Mouse (Mus musculus): Measurements from ENCODE around the gene Ankdd1b.

Ankdd1b gene

GRCm38 (mm10) chr13:96470957-96471356 is at the start of gene Ankdd1b:
Ankdd1b (minus strand) TSS chr13:96471198.
- DNase-seq (ENCODE audit: low spot score in 2 of 2), result no peak

DNA sequence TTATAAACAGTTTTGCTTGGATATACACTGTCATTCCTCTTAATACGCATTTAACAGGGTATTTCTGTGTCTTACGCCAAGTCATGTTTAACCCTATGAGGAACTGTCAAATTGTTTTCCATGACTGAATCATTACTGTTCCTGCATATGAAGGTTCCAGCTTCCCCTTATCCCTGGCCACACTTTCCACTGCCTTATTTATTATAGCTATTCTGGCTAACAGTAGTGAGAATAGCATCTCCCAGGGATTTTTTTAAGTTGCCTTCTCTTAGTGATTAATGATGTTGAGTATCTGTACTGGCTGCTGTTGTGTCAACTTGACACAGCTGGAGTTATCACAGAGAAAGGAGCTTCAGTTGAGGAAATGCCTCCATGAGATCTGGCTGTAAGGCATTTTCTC is 46.3 kb upstream of the Ankdd1b start:
- DNase-seq (ENCODE audit: low spot score in 2 of 2), result no peak

DNA sequence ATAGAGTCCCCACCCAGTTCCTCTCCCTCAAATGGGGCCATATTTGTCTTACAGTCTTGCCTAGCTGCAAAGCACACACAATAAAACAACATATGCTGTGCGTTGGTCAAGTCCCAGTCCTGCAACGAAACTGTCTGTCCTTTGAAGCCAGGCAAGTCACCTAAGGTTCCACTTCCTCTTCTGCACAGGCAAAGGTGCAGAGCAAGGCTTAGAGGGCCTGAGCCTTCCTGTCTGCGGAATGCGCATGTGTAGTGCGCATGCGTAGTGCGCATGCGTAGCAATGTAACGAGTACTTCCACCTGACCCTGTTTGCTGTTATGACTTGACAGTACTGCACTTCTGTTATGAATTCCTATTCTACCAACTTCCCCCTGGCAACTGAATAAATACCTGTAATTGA is 45.3 kb upstream of the Ankdd1b start:
- no peak for DNase-seq (ENCODE audit: low spot score in 2 of 2)

DNA sequence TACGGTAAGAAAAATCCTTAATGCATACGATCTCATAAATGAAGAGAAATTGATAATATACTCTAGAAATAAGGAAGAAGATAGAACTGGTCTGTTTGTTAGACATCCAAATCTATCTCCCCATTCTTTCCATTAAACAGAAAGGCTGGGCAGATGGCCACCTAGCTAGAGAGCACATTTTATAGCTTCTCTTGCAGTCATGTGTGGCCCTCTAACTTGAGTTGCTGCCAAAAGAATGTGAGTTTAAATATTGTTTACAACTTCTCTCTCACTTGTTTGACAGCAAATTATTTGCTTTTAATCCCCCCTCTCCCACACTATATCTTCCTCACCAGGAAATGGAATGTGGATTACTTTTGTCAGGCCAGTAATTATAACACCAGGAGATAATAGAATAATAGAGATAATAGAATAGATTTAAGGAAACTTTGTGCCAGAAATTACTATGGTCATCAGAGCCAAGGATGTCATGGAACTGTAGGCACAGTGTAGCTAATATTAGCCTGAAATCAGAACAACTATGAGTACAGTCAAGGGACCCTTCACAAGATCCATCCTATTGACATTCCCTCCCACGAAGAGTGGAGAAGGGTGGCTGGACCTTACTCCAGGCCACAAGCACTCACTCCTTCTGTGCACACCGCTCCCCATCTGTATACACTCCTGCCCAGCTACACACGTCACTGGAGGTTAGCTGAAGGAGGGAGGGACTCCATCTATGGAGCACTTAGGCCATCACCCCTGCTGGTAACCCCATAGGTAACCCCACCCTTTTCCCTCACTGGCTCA is 43.4 kb upstream of the Ankdd1b start:
- DNase-seq (ENCODE audit: low spot score in 2 of 2), result no peak

GRCm38 (mm10) chr13:96511893-96512292 is 40.9 kb upstream of the Ankdd1b start:
- no peak for DNase-seq (ENCODE audit: low spot score in 2 of 2)

DNA sequence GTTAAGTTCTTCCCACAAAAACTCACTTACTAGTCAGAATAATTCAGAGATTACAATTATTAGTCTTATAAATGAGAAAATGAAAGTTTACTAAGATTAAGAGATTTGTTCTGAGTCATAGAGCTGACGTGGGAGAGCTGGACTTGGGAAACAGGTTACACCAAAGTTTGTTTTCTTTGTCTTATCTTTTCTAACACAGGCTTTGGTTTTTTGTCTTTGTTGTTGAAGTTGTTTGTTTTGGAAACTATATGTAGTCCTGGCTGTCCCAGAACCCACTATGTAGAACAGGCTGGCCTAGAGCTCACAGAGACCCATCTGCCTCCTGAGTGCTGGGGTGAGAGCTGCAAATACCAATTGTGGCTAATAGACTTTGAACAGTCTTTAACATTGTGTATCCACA is 40.3 kb upstream of the Ankdd1b start:
- no peak for DNase-seq (ENCODE audit: low spot score in 2 of 2)

DNA sequence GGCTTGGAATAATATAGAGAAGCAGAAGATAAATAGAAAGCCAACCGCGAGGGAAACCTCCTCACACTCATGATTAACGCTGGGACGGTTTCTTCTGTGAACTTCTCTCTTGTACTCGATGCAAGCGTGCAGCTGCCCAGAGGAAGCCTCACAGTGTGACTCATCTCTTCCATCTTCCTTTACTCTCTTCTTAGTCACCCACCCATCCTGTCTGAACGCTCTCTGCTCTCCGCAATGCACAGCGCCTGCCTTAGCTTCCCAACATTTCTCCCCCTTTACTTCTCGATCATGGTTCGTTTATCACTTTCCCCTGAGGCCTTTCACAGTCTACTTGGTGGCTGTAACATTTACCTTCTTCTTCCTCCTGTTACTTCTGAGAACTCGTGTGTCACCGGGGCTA is 39.6 kb upstream of the Ankdd1b start:
- no peak for DNase-seq (ENCODE audit: low spot score in 2 of 2)

DNA sequence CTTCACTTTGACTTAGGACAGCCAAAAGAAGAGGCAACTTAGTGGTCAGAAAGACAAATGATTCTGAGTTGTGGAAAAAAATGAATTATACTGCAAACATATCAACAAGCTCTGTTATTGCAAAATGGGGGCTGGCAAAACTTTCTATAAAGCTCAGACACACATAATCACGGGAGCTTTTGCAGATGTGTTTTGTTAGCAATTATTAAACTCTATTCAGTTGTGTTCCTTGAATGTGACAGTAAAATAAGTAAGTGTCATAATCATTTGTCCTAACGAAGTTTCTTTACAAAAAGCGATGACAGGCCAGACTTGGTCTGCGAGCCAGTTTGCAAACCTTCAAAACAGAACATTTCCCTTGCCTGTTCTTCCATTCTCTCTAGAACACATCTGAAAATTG is 36.5 kb upstream of the Ankdd1b start:
- DNase-seq (ENCODE audit: low spot score in 2 of 2), result no peak

- DNase-seq (ENCODE audit: low spot score in 2 of 2), result no peak
Measured at GRCm38 (mm10) chr13:96506313-96506712, 35.3 kb upstream of the Ankdd1b start.

DNA sequence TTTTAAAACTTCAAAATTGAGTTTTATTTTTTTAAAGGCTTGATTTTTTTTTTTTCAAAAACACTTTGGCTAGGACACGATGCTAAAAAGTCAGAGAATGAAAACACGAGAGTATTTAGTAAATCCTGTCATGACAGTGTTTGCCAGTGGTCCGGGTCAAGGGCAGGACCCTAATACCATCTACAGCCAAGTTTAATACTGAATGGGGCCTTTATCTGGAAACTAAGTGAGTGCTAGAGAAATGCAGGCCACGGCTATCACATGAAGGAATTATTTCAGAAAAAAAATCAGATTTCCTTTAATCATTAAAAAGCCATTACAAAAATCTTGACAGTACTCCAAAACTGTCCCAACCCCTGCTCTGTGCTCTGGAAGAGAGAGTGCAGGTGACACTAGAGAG is 34.7 kb upstream of the Ankdd1b start:
- no peak for DNase-seq (ENCODE audit: low spot score in 2 of 2)

DNA sequence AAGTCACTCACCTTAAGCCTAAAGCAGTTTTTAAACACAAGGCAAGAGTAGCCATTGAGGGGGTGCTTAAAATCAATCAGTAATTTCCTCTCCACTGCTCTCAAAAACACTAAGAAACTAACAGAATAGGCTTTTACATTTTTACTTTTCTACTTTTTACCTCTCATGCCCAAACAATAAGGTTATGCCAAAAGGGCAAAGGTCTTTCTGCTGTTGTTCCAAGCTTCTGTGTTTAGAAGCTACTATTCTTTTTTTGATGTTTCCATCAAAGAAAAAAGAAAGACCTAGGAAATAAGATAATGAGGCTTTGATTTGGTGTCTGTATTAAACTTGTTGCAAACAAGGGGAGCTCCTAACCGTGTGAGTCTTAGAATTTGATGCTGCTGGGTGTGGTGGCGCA is 28.9 kb upstream of the Ankdd1b start:
- DNase-seq (ENCODE audit: low spot score in 2 of 2), result no peak

GRCm38 (mm10) chr13:96496630-96497029 is 25.6 kb upstream of the Ankdd1b start:
- no peak for DNase-seq (ENCODE audit: low spot score in 2 of 2)

DNA sequence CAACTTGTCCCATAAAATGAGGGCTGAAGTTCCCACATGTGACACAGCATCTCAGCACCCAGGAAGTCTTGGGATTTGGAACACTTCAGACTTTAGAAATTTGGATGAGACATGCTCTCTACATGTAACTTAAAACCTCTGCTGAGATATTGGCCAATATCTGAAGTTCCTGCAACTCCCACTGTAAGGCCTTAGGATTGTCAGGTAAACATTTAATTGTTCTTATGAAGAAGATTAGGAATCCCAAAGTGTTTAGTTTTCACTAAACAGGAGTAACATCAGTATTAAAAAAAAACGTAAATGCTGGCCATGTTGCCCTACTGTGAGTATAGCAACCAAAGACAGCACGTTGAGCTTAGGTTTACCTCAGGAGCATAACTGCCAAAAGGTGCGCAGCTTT is 19.4 kb upstream of the Ankdd1b start, which contains the start of gene Gm17622:
Gm17622 (plus strand) TSS at position 301 of the 400 bp plus-strand sequence.
- DNase-seq (ENCODE audit: low spot score in 2 of 2), result no peak

- DNase-seq (ENCODE audit: low spot score in 2 of 2), result no peak
Measured at GRCm38 (mm10) chr13:96487968-96488367, 17.0 kb upstream of the Ankdd1b start.

GRCm38 (mm10) chr13:96487230-96487629 is 16.2 kb upstream of the Ankdd1b start:
- DNase-seq (ENCODE audit: low spot score in 2 of 2), result no peak

- DNase-seq (ENCODE audit: low spot score in 2 of 2), result no peak
Measured at GRCm38 (mm10) chr13:96478991-96479390, 8.0 kb upstream of the Ankdd1b start.

- no peak for DNase-seq (ENCODE audit: low spot score in 2 of 2)
Measured at GRCm38 (mm10) chr13:96477226-96477625, 6.2 kb upstream of the Ankdd1b start.

- no peak for DNase-seq (ENCODE audit: low spot score in 2 of 2)
Measured at GRCm38 (mm10) chr13:96470556-96470955, 442 bp downstream of the Ankdd1b start.

DNA sequence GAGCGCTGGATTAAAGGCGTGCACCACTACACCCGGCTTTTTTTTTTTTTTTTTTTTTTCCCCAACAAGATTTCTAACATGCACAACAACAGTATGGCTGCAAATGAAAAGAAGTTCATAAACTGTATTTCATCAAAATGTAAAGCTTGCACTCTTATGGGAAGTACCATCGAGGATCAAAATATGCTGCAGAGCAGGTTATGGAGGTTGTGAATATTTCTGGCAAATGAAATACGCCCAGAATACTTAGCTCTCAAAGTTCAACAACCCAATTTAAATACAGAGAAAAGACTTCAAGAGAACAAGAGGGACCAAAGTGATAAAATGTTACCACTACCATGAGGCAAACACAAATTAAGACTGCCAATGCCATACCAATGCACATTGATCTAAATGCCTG is 2.3 kb downstream of the Ankdd1b start:
- no peak for DNase-seq (ENCODE audit: low spot score in 2 of 2)

- no peak for DNase-seq (ENCODE audit: low spot score in 2 of 2)
Measured at GRCm38 (mm10) chr13:96465315-96465714, 5.7 kb downstream of the Ankdd1b start.

DNA sequence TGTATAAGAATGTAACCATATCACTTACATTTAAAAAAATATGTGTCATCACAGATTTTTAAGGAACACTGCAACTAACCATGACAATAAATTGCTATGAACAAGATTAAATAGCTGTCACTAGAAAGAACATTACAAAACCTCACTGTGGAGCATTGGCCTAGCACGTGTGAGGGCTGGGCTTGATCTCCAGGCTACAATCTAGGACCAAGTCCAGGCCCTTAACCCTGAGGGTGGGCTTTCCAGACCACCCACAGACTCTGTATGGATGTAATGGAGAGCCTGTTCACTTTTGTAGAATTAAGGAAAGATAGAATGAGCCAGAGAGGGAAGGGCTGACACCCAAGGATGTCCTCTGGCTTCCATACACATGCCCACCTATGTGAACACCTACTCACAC is 8.4 kb downstream of the Ankdd1b start:
- no peak for DNase-seq (ENCODE audit: low spot score in 2 of 2)

DNA sequence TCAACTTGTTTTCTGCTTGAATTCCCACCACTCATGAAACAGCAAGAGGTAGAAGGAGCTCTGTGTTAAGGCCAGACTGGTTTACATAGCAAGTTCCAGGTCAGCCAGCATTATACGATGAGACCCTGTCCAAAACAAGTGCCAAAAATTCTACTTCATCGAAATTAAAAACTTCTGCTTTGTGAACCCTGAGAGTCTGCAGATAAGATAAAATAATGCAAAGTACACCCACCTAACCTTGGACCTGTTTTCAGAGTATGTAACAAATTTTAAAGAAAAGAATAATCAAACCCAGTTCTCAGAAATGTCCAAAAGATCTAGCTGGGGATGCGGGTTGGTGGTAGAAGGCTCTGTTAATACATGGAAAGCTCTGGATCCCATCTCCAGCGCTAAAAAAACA is 12.4 kb downstream of the Ankdd1b start:
- no peak for DNase-seq (ENCODE audit: low spot score in 2 of 2)

DNA sequence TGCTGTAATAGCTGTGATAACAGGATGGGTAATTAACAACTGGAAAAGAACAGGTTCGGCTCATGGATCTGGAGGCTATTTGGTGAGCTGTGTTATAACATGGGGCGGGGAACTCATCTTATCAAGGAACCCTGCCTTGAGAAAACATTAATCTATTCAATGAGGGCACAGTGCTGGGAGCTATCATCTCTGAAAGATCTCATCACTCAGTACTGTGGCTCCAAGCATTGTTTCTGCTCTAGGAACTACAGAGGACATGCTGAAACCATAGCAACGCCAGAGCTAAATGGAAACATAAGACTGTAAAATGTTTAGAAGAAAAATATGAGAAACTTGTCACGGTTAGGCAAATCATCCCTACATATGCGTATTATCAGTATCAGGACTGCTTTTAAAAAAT is 13.0 kb downstream of the Ankdd1b start:
- no peak for DNase-seq (ENCODE audit: low spot score in 2 of 2)

- no peak for DNase-seq (ENCODE audit: low spot score in 2 of 2)
Measured at GRCm38 (mm10) chr13:96457566-96457965, 13.4 kb downstream of the Ankdd1b start.
